Mouse (Mus musculus) cerebellum, adult (tissue): ENCODE results near the gene Hectd2.

Experiments used
- ATAC-seq: cut with Nextera tagmentation; 2 replicates; pipeline ENCODE4 v1.9.2; 2017; ENCODE audit warnings: mild to moderate bottlenecking, moderate library complexity, mixed read lengths; ENCODE audit not compliant: insufficient number of reproducible peaks, low FRiP score, low TSS enrichment

Gene Hectd2

DNA sequence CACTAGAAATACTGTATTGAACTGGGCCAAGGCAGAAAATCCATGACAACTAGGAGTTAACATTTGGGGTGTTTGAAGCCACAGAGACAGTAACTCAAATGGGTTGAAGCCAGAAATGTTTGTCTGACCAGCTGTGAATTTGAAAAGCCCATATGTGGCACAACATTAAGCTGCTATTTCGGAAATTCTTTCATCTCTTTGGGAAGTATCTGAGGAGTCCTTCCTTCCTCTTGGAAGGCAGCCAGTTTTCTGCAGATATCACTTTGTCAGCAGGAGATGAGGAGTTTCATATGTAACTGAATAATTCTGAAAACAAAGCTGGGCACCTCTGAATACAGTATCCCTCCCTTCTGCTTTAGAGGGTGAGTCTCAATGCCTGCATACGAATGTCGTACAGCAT, 86.7 kb downstream of the Hectd2 start:
- ATAC-seq, result no peak

DNA sequence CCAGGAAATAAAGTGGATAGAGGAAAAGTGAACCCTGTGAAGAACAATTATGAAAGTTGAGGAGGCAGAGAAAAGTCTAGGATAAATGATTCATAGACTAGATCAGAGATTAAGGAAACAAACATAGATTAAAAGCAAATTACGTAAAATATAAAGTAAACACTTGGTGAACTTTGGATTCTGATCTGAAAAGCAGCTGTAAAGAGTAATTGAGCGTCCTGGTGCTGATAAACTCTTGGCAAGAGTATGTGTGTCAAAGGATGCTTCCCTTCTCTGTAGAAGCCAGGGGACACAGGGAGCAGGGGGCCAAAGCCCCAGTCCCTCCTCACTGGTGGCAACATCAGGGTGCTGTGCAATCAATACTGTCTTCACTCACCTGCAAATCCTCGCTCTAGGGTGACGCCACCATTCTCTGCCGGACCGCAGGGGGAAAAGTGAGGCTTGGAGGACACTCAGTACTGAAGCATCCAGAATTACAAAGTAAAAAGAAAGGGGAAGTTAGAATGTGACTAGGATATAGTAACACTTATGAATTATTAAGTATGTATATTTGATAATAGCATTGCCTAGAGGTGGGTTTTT, 91.0 kb downstream of the Hectd2 start:
- ATAC-seq, result no peak

DNA sequence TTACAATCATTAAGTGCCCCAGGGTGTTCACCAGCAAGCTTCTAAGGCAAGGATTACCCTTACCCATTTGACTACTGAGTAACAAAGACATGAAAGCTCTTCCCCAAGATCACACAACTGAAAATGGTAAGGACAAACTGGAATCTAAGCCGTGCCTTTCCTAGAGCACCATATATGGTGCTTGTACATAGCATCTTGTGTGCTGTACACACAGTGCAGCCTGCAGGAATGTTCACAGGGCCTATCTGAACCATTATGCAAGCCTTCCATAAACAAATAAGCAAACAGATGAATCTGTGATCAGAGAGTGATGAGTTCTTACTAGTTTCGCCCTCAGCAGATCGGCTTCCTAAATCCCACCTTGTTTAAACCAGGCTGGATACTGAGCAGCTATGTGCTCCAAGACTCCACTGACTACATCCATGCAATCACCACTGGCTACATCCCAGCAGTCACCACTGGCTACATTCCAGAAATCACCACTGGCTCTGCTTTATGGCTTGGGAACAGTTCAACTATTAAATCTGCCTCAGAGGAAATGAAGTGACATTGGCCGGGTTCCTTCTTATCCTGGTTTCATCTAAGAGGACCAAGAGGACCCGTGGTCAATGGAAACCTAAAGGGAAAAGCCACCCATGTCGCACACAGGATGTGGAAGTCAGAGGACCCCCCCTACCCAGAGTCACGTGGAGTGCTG, 91.8 kb downstream of the Hectd2 start:
- no peak for ATAC-seq

DNA sequence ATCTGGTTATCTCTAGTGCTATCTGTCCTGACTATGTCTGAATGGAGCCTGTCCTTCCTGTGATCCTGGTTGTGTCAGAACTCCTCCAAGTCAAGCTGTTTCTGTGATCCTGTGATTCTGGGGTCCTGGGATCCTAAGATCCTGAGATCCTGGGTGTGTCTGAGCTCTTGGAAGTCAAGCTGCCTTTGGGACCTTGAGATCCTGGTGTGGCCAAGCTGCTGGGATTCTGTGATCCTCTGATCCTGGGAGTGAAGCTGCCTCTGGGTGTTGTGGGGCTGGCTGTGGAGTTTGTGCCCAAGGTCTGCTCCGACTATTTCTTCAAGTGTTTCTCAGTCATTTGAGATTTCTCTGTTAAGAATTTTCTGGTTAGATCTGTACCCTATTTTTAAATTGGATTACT, 98.2 kb downstream of the Hectd2 start:
- no peak for ATAC-seq

DNA sequence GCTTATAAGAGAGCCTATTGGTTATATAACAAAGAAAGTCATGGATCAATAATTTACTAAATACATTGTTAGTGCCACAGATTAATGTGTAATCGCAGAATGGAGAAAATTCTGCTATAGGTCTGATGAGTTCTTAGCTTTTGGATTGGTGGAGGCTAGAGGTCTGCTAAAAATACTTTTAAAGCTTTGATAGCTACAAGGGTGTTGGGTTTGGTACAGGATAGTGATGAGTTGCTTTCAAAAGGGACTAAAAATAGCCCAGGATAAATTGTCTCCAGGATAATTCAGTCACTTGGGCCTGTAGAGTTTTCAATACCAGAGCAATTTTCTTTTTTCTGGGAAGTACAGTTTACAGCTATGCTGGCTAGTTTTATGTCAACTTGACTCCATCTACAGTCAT, 108.3 kb downstream of the Hectd2 start:
- no peak for ATAC-seq

DNA sequence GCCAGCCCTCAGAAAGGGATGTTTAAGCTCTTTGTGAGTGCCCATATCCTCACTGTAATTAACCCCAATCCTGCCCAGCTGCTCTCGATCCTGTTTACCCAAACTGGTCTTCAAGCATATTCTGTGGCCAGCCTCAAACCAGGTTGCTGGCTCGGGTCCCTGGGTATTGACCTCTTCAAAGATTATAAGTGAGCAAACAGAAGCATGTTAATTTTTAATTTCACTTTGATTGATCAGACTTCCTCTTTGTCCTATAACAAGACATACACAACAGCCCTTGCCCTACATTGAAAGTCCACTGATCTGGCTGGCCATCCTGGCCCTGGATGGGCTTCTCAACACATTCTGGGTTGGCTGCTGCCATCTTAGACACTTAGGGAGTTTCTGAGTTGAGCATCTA, 109.5 kb downstream of the Hectd2 start:
- ATAC-seq, result no peak

DNA sequence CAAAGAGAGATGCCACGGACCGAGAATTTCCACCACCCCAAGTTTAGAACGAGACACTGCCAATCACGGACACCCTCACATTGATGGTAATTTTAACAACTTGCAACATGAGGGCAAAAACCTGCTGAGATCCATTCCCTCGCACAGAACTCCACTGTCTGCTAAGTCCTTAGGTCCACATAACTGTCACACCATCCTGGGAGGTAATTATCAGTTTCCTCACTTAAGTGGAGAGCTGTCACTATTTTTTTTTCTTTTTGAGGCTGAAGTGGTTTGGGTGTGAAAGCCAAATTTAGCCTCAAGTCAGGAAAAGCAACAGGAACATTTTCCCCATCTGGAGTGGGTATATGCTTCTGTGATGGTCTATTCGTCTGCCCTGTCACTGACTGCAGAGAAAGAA, 110.0 kb downstream of the Hectd2 start:
- no peak for ATAC-seq

DNA sequence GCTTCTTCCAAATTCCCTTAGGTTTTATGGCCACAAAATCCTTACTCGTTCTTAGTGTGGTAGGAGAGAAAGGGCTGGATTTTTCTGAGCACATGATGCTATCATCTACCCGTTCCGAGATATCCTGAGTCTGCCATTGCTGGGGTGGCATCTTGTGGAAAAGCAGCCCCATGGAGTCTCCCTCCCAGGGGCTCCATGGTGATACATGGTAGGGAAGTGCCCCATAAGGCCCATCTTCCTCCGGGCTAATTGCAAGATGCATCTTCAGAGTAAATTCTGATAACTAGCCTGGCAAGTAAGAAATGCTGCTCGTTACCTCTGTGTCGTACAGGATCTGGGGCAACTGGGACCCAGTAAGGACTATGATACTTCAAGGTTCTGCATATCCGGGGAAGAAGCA, 110.8 kb downstream of the Hectd2 start:
- ATAC-seq, result no peak

DNA sequence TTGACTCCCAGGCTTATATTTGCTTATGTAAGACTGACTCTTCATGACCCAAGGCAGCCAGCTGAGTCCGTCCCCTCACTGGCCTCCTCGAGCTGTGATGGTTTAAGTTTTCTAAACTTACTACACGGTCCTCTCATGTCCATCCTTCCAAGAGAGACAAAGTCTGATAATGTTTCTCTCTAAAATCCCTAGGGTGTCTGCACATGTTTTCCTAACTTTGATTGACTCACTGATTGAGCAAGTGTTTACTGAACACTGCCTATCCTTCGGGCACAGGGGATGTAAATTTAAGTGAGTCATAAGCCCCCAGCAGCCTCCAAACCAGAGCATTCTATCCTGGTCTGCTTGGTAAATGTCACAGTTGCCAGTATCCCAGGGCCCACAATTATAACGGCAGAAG, 111.2 kb downstream of the Hectd2 start:
- no peak for ATAC-seq

DNA sequence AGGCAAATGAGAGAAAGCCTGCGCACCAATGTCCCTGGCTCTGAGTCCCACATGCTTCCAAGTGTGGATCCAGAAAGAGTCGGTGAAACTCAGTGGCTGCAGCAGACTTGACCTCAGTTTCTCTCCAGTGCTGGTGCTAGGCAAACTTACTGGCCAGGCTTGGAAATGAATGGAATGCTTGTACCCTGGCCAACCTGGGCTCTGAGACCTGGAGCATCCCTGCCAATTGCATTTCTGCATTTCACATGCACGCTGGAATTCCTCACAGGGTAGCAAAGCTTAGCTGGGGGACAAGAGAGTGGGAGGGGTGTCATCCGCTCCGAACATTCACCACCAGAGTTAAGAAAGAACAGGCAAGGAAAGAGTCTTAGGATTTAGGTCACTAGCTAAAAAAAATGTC, 112.0 kb downstream of the Hectd2 start:
- ATAC-seq, result no peak

DNA sequence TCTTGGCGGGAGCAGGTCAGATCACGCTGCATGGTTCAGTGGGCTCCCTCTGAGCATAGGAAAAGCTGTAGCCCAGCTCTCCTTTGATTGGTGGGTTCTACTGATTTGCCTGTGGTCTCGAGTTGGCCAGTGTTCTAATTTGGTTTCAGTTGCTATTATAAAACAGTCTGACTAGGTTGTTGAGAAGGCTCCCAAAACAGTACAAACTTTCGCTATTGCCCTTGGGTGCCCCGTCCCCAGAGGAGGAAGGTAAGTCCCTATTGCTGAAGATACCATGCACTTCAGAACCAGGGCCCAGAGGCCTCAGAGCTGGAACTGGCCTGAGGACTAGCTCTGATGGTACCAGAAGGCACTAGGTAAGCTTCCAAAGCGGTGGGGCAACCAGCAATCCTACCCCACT, 112.9 kb downstream of the Hectd2 start:
- ATAC-seq, result no peak

DNA sequence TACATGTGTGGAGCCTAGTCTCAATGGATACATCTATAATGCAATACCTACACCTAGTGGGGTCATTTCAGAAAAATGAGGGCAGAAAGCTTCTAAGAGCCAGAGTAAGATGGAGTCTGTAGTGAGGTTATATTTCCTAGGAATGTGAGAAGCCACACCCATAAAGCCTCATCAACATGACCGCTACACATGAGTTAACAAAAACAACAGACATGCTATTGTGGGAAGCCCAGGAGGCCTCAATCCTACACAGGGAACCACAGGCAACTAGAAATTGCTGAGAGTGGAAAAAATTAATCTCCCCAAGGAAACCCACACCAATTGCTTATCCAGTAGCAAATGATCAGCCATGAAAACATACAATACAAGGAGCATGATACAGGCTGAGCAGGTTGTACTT, 113.7 kb downstream of the Hectd2 start:
- no peak for ATAC-seq

DNA sequence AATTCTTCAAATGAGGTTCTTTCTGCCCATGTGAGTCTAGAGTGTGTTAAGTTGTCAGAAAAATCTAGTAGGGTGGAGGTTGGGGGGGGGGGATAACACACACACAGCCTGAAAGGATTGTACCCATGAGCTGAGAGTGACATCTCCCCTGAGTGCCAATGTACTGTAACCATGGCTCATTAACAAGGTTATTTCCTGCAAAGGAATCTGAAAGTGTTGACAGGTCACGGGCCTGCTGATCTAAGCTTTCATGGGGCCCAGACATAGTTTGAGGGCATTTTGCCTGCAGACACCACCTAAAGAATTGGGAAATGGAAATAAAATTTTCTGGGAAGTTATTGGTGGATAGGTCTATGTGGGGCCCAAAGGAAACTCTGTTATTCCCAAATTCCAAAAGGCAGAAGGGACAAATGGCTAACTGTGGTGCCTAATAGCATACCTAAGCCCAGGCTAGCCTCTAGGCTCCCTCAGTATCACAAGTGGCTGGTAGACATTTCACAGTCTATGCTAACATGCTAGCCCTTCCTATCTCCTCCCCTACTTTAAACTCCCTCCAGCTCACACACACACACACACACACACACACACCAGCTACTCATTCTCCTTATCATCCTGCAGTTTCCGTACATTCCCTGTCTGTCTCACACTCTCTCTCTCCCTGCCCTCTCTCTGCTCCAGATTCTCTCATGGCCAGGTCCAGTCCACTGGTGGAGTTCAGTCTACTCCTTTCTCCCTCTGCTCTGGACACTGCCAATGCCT, 114.6 kb downstream of the Hectd2 start:
- no peak for ATAC-seq

DNA sequence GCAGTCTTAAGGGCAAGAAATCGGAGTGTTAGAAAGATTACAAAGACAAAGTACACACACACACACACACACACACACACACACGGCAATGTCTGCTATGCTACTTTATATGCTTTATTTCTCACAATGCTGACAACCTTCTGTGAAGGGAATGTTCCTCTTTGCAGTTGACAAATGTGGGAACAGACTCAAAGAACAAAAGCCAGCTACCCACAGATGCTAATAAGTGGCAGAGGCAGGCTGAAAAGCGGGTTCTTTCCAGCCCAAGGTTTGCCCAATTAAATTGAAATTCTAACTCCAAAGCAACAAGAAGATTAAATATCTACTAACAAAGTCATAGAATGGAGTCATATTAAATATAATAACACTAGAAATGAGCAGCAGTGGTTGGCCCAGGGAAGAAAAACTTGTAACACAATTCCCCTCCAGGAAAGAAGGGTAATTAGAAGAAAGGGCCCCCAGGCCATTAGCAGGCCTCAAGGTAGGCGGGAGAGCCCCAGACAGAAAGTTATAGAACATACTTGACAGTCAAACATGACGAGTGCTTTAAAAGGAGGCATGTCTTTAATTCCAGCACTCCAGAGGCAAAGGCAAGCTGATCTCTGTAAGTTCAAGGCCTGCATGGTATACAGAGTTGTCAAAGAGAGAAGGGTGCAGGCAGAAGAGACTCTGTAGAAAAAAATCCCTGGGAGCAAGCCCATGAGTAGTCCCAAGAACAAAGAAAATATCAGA, 115.4 kb downstream of the Hectd2 start:
- ATAC-seq, result no peak
